Mouse (Mus musculus) stomach, embryonic 16.5 days (tissue): ENCODE measurements around the gene Prr23a1. TPM values are rescaled to one million over a fixed set of nuclear protein-coding genes. Genes with fewer than 3 reads are reported as not detected.
A peak's percentile ranks its signal among the peaks of the same experiment; 100 is the strongest.
"Not testable (repeated sequence)": the region's sequence is repeated elsewhere in the genome, so short reads cannot be mapped to it uniquely, and the experiment has no call there.

Experiments
- ATAC-seq: fragments of 200-750 bp; cut with Nextera tagmentation; 2 replicates; pipeline ENCODE4 v1.8.0; 2017; ENCODE audit warnings: moderate number of reproducible peaks, moderate TSS enrichment; ENCODE audit not compliant: insufficient read depth, low FRiP score
- H3K27ac ChIP-seq: fragments of 300-500 bp; sonication (generic); 2 replicates; pipeline ENCODE4 v1.5.1; 2014; ENCODE audit warnings: low read length
- H3K27me3 ChIP-seq: fragments of 300-500 bp; sonication (generic); 2 replicates; pipeline ENCODE4 v1.6.1; 2014; ENCODE audit warnings: low read length, control low read depth, mixed read lengths; ENCODE audit not compliant: control insufficient read depth, insufficient read depth
- H3K36me3 ChIP-seq: fragments of 300-500 bp; sonication (generic); 2 replicates; pipeline ENCODE4 v1.6.1; 2014; ENCODE audit warnings: low read length; ENCODE audit not compliant: control insufficient read depth, insufficient read depth
- H3K4me1 ChIP-seq: fragments of 300-500 bp; sonication (generic); 2 replicates; pipeline ENCODE4 v1.6.1; 2014; ENCODE audit warnings: low read length, control low read depth, mixed read lengths; ENCODE audit not compliant: control insufficient read depth, insufficient read depth
- H3K4me2 ChIP-seq: fragments of 300-500 bp; sonication (generic); 2 replicates; pipeline ENCODE4 v1.6.1; 2014; ENCODE audit warnings: low read depth, low read length, mixed read lengths
- H3K4me3 ChIP-seq: fragments of 300-500 bp; sonication (generic); replicated peaks from 2 replicates; pipeline ENCODE4 v1.5.1; 2014; ENCODE audit warnings: mild to moderate bottlenecking, low read length
- H3K9ac ChIP-seq: fragments of 300-500 bp; sonication (generic); 2 replicates; pipeline ENCODE4 v1.6.1; 2014; ENCODE audit warnings: low read length
- H3K9me3 ChIP-seq: fragments of 300-500 bp; sonication (generic); replicated peaks from 2 replicates; pipeline ENCODE4 v1.6.1; 2016; ENCODE audit warnings: low read length, control low read depth; ENCODE audit not compliant: control insufficient read depth
- WGBS: fragments of 180-500 bp; shearing (Covaris S2); extraction: QIAGEN DNeasy Blood & Tissue Kit; methylation state at CpG from one replicate; pipeline ENCODE4 v1.1.7; 2014; 5-methylcytosine and 5-hydroxymethylcytosine counted together
- polyA plus RNA-seq: library from polyadenylated mRNA; unstranded; fragments of >200 nt; fragmentation: Nextera tagmentation; extraction: Ambion mirVana; gene quantifications from 2 replicates; pipeline ENCODE4 v1.2.1, GENCODE M21; 2015

Gene Prr23a1
- not detected in 2 replicates for polyA plus RNA-seq

GRCm38 (mm10) chr9:98842117-98842516 is at the start of gene Prr23a1:
TSS of gene Prr23a1 (plus strand) at chr9:98842503.
- H3K4me3 ChIP-seq = no peak within 1 kb of the TSS
- H3K9me3 ChIP-seq = no peaks in the 10 kb centered on the region
- no peaks in the 10 kb centered on the region for H3K36me3 ChIP-seq
- 0 out of 2 replicates have a peak within 1 kb of the TSS, but pooled peaks have one; percentile 12 for H3K4me2 ChIP-seq
- no peak within 1 kb of the TSS for H3K27ac ChIP-seq
- no peak within 1 kb of the TSS for H3K9ac ChIP-seq
- H3K27me3 ChIP-seq = no peaks in the 10 kb centered on the region
- H3K4me1 ChIP-seq = no peaks in the 10 kb centered on the region
- no peak for ATAC-seq
- WGBS = 55% methylated on average over 22 of the region's 22 CpGs

GRCm38 (mm10) chr9:98799021-98799420 is 43.3 kb upstream of the Prr23a1 start:
- Histone ChIP-seq H3K4me2 (no peak overlapping the region), H3K36me3 (no peaks in the 10 kb centered on the region), H3K4me1 (no peaks in the 10 kb centered on the region), H3K9ac (no peak overlapping the region), H3K27ac (no peak overlapping the region), H3K27me3 (peaks cover 3% of the 10 kb centered on the region; the same call in 1 of the 2 replicates), H3K4me3 (no peak overlapping the region), H3K9me3 (no peaks in the 10 kb centered on the region)
- 56% methylated on average over 1 of the region's 1 CpGs for WGBS
- ATAC-seq = no peak

GRCm38 (mm10) chr9:98803971-98804370 is 38.3 kb upstream of the Prr23a1 start:
- Histone ChIP-seq H3K27ac (no peak overlapping the region), H3K4me1 (no peaks in the 10 kb centered on the region), H3K9me3 (no peaks in the 10 kb centered on the region), H3K36me3 (no peaks in the 10 kb centered on the region), H3K4me3 (no peak overlapping the region), H3K4me2 (no peak overlapping the region), H3K9ac (no peak overlapping the region), H3K27me3 (peaks cover 3% of the 10 kb centered on the region; the same call in 1 of the 2 replicates)
- WGBS = 59% methylated on average over 12 of the region's 12 CpGs
- no peak for ATAC-seq

GRCm38 (mm10) chr9:98805511-98805910 is 36.8 kb upstream of the Prr23a1 start:
- no peak overlapping the region for H3K9ac ChIP-seq
- no peak overlapping the region for H3K27ac ChIP-seq
- no peaks in the 10 kb centered on the region for H3K36me3 ChIP-seq
- no peaks in the 10 kb centered on the region for H3K9me3 ChIP-seq
- H3K4me1 ChIP-seq = no peaks in the 10 kb centered on the region
- H3K4me3 ChIP-seq = no peak overlapping the region
- H3K4me2 ChIP-seq = no peak overlapping the region
- whole genome bisulfite sequencing = 59% methylated on average over 15 of the region's 15 CpGs
- ATAC-seq = no peak
- H3K27me3 ChIP-seq = peaks cover 3% of the 10 kb centered on the region; the same call in 1 of the 2 replicates

GRCm38 (mm10) chr9:98805934-98806333 is 36.4 kb upstream of the Prr23a1 start:
- H3K27ac ChIP-seq = no peak overlapping the region
- WGBS = 61% methylated on average over 3 of the region's 3 CpGs
- no peaks in the 10 kb centered on the region for H3K36me3 ChIP-seq
- no peak overlapping the region for H3K9ac ChIP-seq
- H3K9me3 ChIP-seq = no peaks in the 10 kb centered on the region
- no peaks in the 10 kb centered on the region for H3K4me1 ChIP-seq
- no peak for ATAC-seq
- H3K4me3 ChIP-seq = no peak overlapping the region
- no peak overlapping the region for H3K4me2 ChIP-seq
- H3K27me3 ChIP-seq = peaks cover 3% of the 10 kb centered on the region; the same call in 1 of the 2 replicates

GRCm38 (mm10) chr9:98807631-98808030 is 34.7 kb upstream of the Prr23a1 start:
- Histone ChIP-seq H3K27ac (no peak overlapping the region), H3K4me3 (no peak overlapping the region), H3K9me3 (no peaks in the 10 kb centered on the region), H3K36me3 (no peaks in the 10 kb centered on the region), H3K4me2 (no peak overlapping the region), H3K9ac (no peak overlapping the region), H3K27me3 (no peaks in the 10 kb centered on the region), H3K4me1 (no peaks in the 10 kb centered on the region)
- no peak for ATAC-seq
- 86% methylated on average over 8 of the region's 8 CpGs for WGBS

- H3K4me1 ChIP-seq, H3K27ac ChIP-seq, H3K36me3 ChIP-seq, H3K27me3 ChIP-seq, ATAC-seq, H3K9ac ChIP-seq, H3K4me2 ChIP-seq, H3K9me3 ChIP-seq, H3K4me3 ChIP-seq: not testable (repeated sequence)
- WGBS = 67% methylated on average over 2 of the region's 2 CpGs
Observed at GRCm38 (mm10) chr9:98809526-98809925, 32.8 kb upstream of the Prr23a1 start.

- Histone ChIP-seq H3K4me3 (no peak overlapping the region), H3K36me3 (no peaks in the 10 kb centered on the region), H3K27ac (no peak overlapping the region), H3K27me3 (no peaks in the 10 kb centered on the region), H3K9ac (no peak overlapping the region), H3K9me3 (no peaks in the 10 kb centered on the region), H3K4me2 (no peak overlapping the region), H3K4me1 (no peaks in the 10 kb centered on the region)
- 68% methylated on average over 3 of the region's 3 CpGs for WGBS
- no peak for ATAC-seq
Observed at GRCm38 (mm10) chr9:98816066-98816465, 26.2 kb upstream of the Prr23a1 start.

- H3K36me3 ChIP-seq = no peaks in the 10 kb centered on the region
- no peak overlapping the region for H3K27ac ChIP-seq
- H3K9ac ChIP-seq = no peak overlapping the region
- no peak overlapping the region for H3K4me2 ChIP-seq
- H3K4me1 ChIP-seq = no peaks in the 10 kb centered on the region
- ATAC-seq = no peak
- no peaks in the 10 kb centered on the region for H3K27me3 ChIP-seq
- no peak overlapping the region for H3K4me3 ChIP-seq
- 82% methylated on average over 7 of the region's 7 CpGs for WGBS
- H3K9me3 ChIP-seq = no peaks in the 10 kb centered on the region
Observed at GRCm38 (mm10) chr9:98817592-98817991, 24.7 kb upstream of the Prr23a1 start.

GRCm38 (mm10) chr9:98818971-98819370 is 23.3 kb upstream of the Prr23a1 start:
- no peaks in the 10 kb centered on the region for H3K4me1 ChIP-seq
- no peak for ATAC-seq
- no peaks in the 10 kb centered on the region for H3K9me3 ChIP-seq
- H3K4me2 ChIP-seq = no peak overlapping the region
- 73% methylated on average over 5 of the region's 5 CpGs for WGBS
- no peak overlapping the region for H3K4me3 ChIP-seq
- H3K27me3 ChIP-seq = no peaks in the 10 kb centered on the region
- H3K9ac ChIP-seq = no peak overlapping the region
- H3K27ac ChIP-seq = no peak overlapping the region
- H3K36me3 ChIP-seq = no peaks in the 10 kb centered on the region
